Mouse (Mus musculus): Measurements from ENCODE around the gene Kcnk3.

DNA sequence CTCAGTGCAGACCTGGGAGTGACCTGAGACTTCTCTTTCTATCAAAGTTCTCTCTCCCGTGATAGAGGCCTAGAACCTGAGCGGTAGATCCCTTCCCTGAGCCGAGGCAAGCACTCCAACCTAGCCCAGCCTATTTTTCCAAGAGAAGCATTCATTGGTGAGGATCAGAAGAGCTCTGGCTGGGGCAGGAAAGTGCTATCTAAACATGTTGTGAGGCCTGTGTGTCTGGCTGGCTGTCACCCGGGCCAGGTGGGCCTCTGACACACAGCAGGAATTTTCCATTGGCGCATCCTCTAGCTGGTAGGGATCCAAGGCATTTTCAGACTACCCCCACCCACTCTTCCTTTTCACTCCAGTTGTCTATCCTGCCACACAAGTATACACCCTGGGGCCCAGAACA is 16.1 kb upstream of the Kcnk3 start:
- TF ChIP-seq CTCF (IDR thresholded peaks at IDR 0.05; ENCODE audit: low read depth) (no peak), EP300 (IDR thresholded peaks at IDR 0.05; ENCODE audit: low read depth) (0 out of 2 replicates have a peak, but pooled peaks have one; percentile 16)
